In the genomic region with DNA sequence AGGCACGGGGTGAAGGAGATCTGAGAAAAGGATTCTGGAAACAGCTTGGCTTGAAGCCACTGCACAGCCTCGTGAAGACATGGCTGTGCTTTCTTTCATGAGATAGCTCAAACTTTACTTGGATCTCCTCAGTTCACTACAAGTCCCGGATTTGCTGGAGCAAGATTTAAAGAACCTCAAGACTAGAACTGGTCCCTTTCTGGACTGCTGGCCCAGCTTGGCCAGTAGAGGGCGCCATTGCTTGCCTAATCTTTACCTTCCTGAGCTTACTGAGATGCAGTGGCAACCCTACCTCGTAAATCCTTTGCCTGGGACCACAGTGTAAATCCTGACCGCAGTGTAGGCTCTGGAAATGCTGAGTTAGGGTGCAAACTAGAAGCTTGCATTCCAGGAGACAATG, we compare ENCODE assay signal across 9 mouse cellular contexts. TPM values are rescaled to one million over a fixed set of nuclear protein-coding genes. Genes with fewer than 3 reads are reported as not detected.
DNase-seq lines count a peak whose midpoint lies in the region; ATAC-seq and TF ChIP-seq lines count a peak whose summit lies in the region.
"Had no signal": no experiment of that assay in that cellular context is flagged by ENCODE, and none has a peak within 500 bp of the region (broad histone marks: within the 10 kb centered on the region; RNA-seq: fewer than 3 reads in every experiment).

No protein-coding gene starts in this region.

- no peaks in the 10 kb centered on the region for H3K27me3 ChIP-seq in ES-Bruce4 (ENCODE audit: control insufficient read depth, insufficient read depth, low read length, poor library complexity, severe bottlenecking)
- no peaks in the 10 kb centered on the region for H3K27me3 ChIP-seq in kidney, postnatal 0 days (ENCODE audit: insufficient read depth, low read length)
- no peaks in the 10 kb centered on the region for H3K27me3 ChIP-seq in liver, embryonic 11.5 days (replicated peaks; ENCODE audit: control insufficient read depth, insufficient read depth, low read length)

- 20% methylated on average over 6 of the region's 6 CpGs for WGBS in kidney, postnatal 0 days
- 29% methylated on average over 6 of the region's 6 CpGs for WGBS in liver, embryonic 11.5 days

- no peak overlapping the region for H3K4me3 ChIP-seq in ES-Bruce4 (ENCODE audit: low read depth, low read length)
- H3K4me3 ChIP-seq in kidney, postnatal 0 days (replicated peaks; ENCODE audit: low read depth, low read length), result no peak overlapping the region
- H3K4me3 ChIP-seq in liver, embryonic 11.5 days (ENCODE audit: low read depth, low read length), result no peak overlapping the region

- H3K27ac ChIP-seq in ES-Bruce4 (ENCODE audit: insufficient read depth, low read length), result no peak overlapping the region
- no peak overlapping the region for H3K27ac ChIP-seq in kidney, postnatal 0 days
- H3K27ac ChIP-seq in liver, embryonic 11.5 days (ENCODE audit: low read depth, low read length), result no peak overlapping the region

- no peaks in the 10 kb centered on the region for H3K4me1 ChIP-seq in ES-Bruce4 (ENCODE audit: control insufficient read depth, insufficient read depth, low read length)
- no peaks in the 10 kb centered on the region for H3K4me1 ChIP-seq in kidney, postnatal 0 days (replicated peaks; ENCODE audit: insufficient read depth, low read length)
- no peaks in the 10 kb centered on the region for H3K4me1 ChIP-seq in liver, embryonic 11.5 days (replicated peaks; ENCODE audit: control insufficient read depth, insufficient read depth, low read length)

- no peaks in the 10 kb centered on the region for H3K9me3 ChIP-seq in ES-Bruce4 (replicated peaks; ENCODE audit: control insufficient read depth, insufficient read depth, low read length, poor library complexity, severe bottlenecking)
- H3K9me3 ChIP-seq in kidney, postnatal 0 days (replicated peaks; ENCODE audit: low read length), result no peaks in the 10 kb centered on the region
- no peaks in the 10 kb centered on the region for H3K9me3 ChIP-seq in liver, embryonic 11.5 days (ENCODE audit: control insufficient read depth, low read length)

- no peaks in the 10 kb centered on the region for H3K36me3 ChIP-seq in ES-Bruce4 (ENCODE audit: control insufficient read depth, insufficient read depth, low read length, poor library complexity, severe bottlenecking)
- H3K36me3 ChIP-seq in kidney, postnatal 0 days (ENCODE audit: insufficient read depth, low read length), result no peaks in the 10 kb centered on the region
- no peaks in the 10 kb centered on the region for H3K36me3 ChIP-seq in liver, embryonic 11.5 days (ENCODE audit: control insufficient read depth, insufficient read depth, low read length)

- ATAC-seq in kidney, postnatal 0 days (replicated peaks; ENCODE audit: low FRiP score, low read depth), result no peak; the same call in 1 of the 2 replicates
- ATAC-seq in liver, embryonic 11.5 days (replicated peaks; ENCODE audit: low FRiP score), result no peak

- no peak overlapping the region for H3K9ac ChIP-seq in ES-Bruce4 (ENCODE audit: low read depth, poor library complexity, severe bottlenecking)
- no peak overlapping the region for H3K9ac ChIP-seq in kidney, postnatal 0 days (ENCODE audit: low read depth, low read length)
- H3K9ac ChIP-seq in liver, embryonic 11.5 days (ENCODE audit: low read depth, low read length), result no peak overlapping the region

- TF ChIP-seq EP300 in ES-Bruce4 (IDR thresholded peaks at IDR 0.05; ENCODE audit: insufficient read depth, low read depth, low read length), result no peak

- DNase-seq in 3T3-L1 (ENCODE audit: low read depth, low spot score), result peak; percentile 89
- DNase-seq in c-Kit-positive CD71-positive TER-119-negative erythroid progenitor cells, embryonic 14.5 days (ENCODE audit: low read depth), result peak; percentile 38
- peak; percentile 25 to 82 for DNase-seq in frontal cortex, adult 2 months (ENCODE audit: extremely low spot score in 1 of 2, low spot score in 1 of 2)
- peak; percentile 79 for DNase-seq in kidney, postnatal 0 days (ENCODE audit: low spot score)
- DNase-seq in liver, embryonic 11.5 days (ENCODE audit: low spot score), result peak; percentile 56
- peak; percentile 86 for DNase-seq in retina, embryonic 14.5 days (ENCODE audit: low spot score)
- peak; percentile 30 for DNase-seq in yolk sac, embryonic 10.5 days (ENCODE audit: low spot score)

- peak; percentile 92 for TF ChIP-seq CTCF in ES-Bruce4 (IDR thresholded peaks at IDR 0.05; ENCODE audit: low read depth, low read length)
- peak; percentile 86 for TF ChIP-seq CTCF in kidney, postnatal 0 days (IDR thresholded peaks at IDR 0.05; ENCODE audit: low read depth)

- no peak for TF ChIP-seq POLR2A in ES-Bruce4 (IDR thresholded peaks at IDR 0.05; ENCODE audit: insufficient read depth, low read length)

- H3K4me2 ChIP-seq in kidney, postnatal 0 days (ENCODE audit: low read length), result no peak overlapping the region
- no peak overlapping the region for H3K4me2 ChIP-seq in liver, embryonic 11.5 days

RNA-seq across cellular contexts. Expression of gene Grk1, which starts 6.7 kb away (rescaled TPM):
- not detected in 2 replicates for polyA plus RNA-seq in ES-Bruce4 (2011; ENCODE audit: insufficient read depth, insufficient read length, low read depth, missing spikeins)
- polyA plus RNA-seq in frontal cortex, adult 2 months (2012; rRNA removed), result under 0.01 and 0.02 TPM in 2 replicates
- 0.01 TPM in 1 of 2 replicates, not detected in the other for polyA plus RNA-seq in kidney, postnatal 0 days (2015; fragmentation: Nextera tagmentation; extraction: Ambion mirVana)
- 0.03 and 0.07 TPM in 2 replicates for polyA plus RNA-seq in liver, embryonic 11.5 days (2014; fragmentation: Nextera tagmentation; extraction: Ambion mirVana)

RNA-seq across cellular contexts. Expression of gene Atp4b, which starts 15.0 kb away (rescaled TPM):
- polyA plus RNA-seq in ES-Bruce4 (2011; ENCODE audit: insufficient read depth, insufficient read length, low read depth, missing spikeins), result not detected in 2 replicates
- polyA plus RNA-seq in frontal cortex, adult 2 months (2012; rRNA removed), result not detected in 2 replicates
- 0.08 TPM in 1 of 2 replicates, not detected in the other for polyA plus RNA-seq in kidney, postnatal 0 days (2015; fragmentation: Nextera tagmentation; extraction: Ambion mirVana)
- polyA plus RNA-seq in liver, embryonic 11.5 days (2014; fragmentation: Nextera tagmentation; extraction: Ambion mirVana), result not detected in 2 replicates
- polyA plus RNA-seq: heart, embryonic 16.5 days had no signal

RNA-seq across cellular contexts. Expression of gene Tmem255b, which starts 23.4 kb away (rescaled TPM):
- polyA plus RNA-seq in ES-Bruce4 (2011; ENCODE audit: insufficient read depth, insufficient read length, low read depth, missing spikeins), result not detected in 2 replicates
- polyA plus RNA-seq in frontal cortex, adult 2 months (2012; rRNA removed), result 2.1 and 3.1 TPM in 2 replicates
- 1.1 and 1.5 TPM in 2 replicates for polyA plus RNA-seq in kidney, postnatal 0 days (2015; fragmentation: Nextera tagmentation; extraction: Ambion mirVana)
- polyA plus RNA-seq in liver, embryonic 11.5 days (2014; fragmentation: Nextera tagmentation; extraction: Ambion mirVana), result not detected in 2 replicates

Comparison
In these comparisons a context has a peak if more than half of its experiments do, and no peak if none do; other contexts are left out.
1. DNase-seq: peak in every context shown above with its lines; median percentile 89 in 3T3-L1; 86 in retina, embryonic 14.5 days; 79 in kidney, postnatal 0 days; 56 in liver, embryonic 11.5 days; 54 in frontal cortex, adult 2 months; 38 in c-Kit-positive CD71-positive TER-119-negative erythroid progenitor cells, embryonic 14.5 days; 30 in yolk sac, embryonic 10.5 days.